Mouse (Mus musculus) macrophage (primary cell): ENCODE results near the gene Mmel1. TPM values are rescaled to one million over a fixed set of nuclear protein-coding genes. Genes with fewer than 3 reads are reported as not detected.
A peak's percentile ranks its signal among the peaks of the same experiment; 100 is the strongest.

Experiments used
- H3K27ac ChIP-seq: fragments of 350-480 bp; formaldehyde crosslinking; 2 replicates; pipeline ENCODE4 v1.9.0; 2021
- H3K36me3 ChIP-seq: fragments of 350-480 bp; formaldehyde crosslinking; 2 replicates; pipeline ENCODE4 v1.9.0; 2021; ENCODE audit errors: inconsistent target
- H3K4me3 ChIP-seq: fragments of 350-480 bp; formaldehyde crosslinking; 2 replicates; pipeline ENCODE4 v1.9.0; 2021; ENCODE audit errors: inconsistent target
- H3K79me2 ChIP-seq: fragments of 350-480 bp; formaldehyde crosslinking; 2 replicates; pipeline ENCODE4 v1.9.0; 2021; ENCODE audit errors: inconsistent target
- WGBS: methylation state at CpG from one replicate; pipeline ENCODE4 v1.1.7; 2026; ENCODE audit warnings: inconsistent platforms; ENCODE audit not compliant: missing documents; 5-methylcytosine and 5-hydroxymethylcytosine counted together
- polyA plus RNA-seq: library from polyadenylated mRNA; stranded (reverse); fragments of 250-400 nt; gene quantifications from 3 replicates; pipeline ENCODE4 v1.2.4, GENCODE M21; 2018; ENCODE audit warnings: inconsistent platforms

The Mmel1 gene
- polyA plus RNA-seq, 1 experiment from 2014 or later, result not detected

- Histone ChIP-seq H3K79me2 (peaks cover 44% of the 10 kb centered on the region), H3K36me3 (peaks cover 27% of the 10 kb centered on the region), H3K27ac (peak within 1 kb of the TSS; percentile 96), H3K4me3 (peak within 1 kb of the TSS; percentile 75)
- WGBS, result 27% methylated on average over 12 of the region's 12 CpGs
These were observed 59.2 kb downstream of the Mmel1 start, which contains the start of gene Tnfrsf14 for GRCm38 (mm10) chr4:154928395-154929087. Tnfrsf14 (minus strand) TSS chr4:154928563.

- Histone ChIP-seq H3K4me3 (peak overlapping the region; percentile 75; the same call in 1 of the 2 replicates), H3K79me2 (peaks cover 38% of the 10 kb centered on the region), H3K36me3 (peaks cover 20% of the 10 kb centered on the region), H3K27ac (peak overlapping the region; percentile 96)
- 14% methylated on average over 12 of the region's 12 CpGs for WGBS
These were observed 59.8 kb downstream of the Mmel1 start for GRCm38 (mm10) chr4:154929088-154929660.

GRCm38 (mm10) chr4:154933306-154933907, 64.0 kb downstream of the Mmel1 start:
- no peaks in the 10 kb centered on the region for H3K79me2 ChIP-seq
- no peaks in the 10 kb centered on the region for H3K36me3 ChIP-seq
- H3K4me3 ChIP-seq, result no peak overlapping the region
- WGBS, result 93% methylated on average over 13 of the region's 13 CpGs
- H3K27ac ChIP-seq, result no peak overlapping the region

GRCm38 (mm10) chr4:154934800-154935199, 65.4 kb downstream of the Mmel1 start:
- no peaks in the 10 kb centered on the region for H3K36me3 ChIP-seq
- peak overlapping the region; percentile 90 for H3K27ac ChIP-seq
- H3K79me2 ChIP-seq, result no peaks in the 10 kb centered on the region
- 64% methylated on average over 1 of the region's 2 CpGs for WGBS
- no peak overlapping the region for H3K4me3 ChIP-seq

- 95% methylated on average over 7 of the region's 7 CpGs for WGBS
- peak overlapping the region; percentile 90 for H3K27ac ChIP-seq
- H3K79me2 ChIP-seq, result no peaks in the 10 kb centered on the region
- no peak overlapping the region for H3K4me3 ChIP-seq
- H3K36me3 ChIP-seq, result no peaks in the 10 kb centered on the region
These were observed 66.4 kb downstream of the Mmel1 start for GRCm38 (mm10) chr4:154935788-154936187.

- H3K4me3 ChIP-seq, result no peak overlapping the region
- WGBS, result 75% methylated on average over 8 of the region's 8 CpGs
- no peaks in the 10 kb centered on the region for H3K36me3 ChIP-seq
- no peaks in the 10 kb centered on the region for H3K79me2 ChIP-seq
- H3K27ac ChIP-seq, result no peak overlapping the region
These were observed 67.3 kb downstream of the Mmel1 start for GRCm38 (mm10) chr4:154936542-154937255.

- Histone ChIP-seq H3K4me3 (no peak overlapping the region), H3K36me3 (no peaks in the 10 kb centered on the region), H3K27ac (no peak overlapping the region), H3K79me2 (no peaks in the 10 kb centered on the region)
- 50% methylated on average over 1 of the region's 1 CpGs for WGBS
These were observed 68.4 kb downstream of the Mmel1 start for GRCm38 (mm10) chr4:154937746-154938145.

GRCm38 (mm10) chr4:154940156-154940555, 70.8 kb downstream of the Mmel1 start:
- no peaks in the 10 kb centered on the region for H3K36me3 ChIP-seq
- WGBS, result 75% methylated on average over 1 of the region's 2 CpGs
- no peaks in the 10 kb centered on the region for H3K79me2 ChIP-seq
- no peak overlapping the region for H3K4me3 ChIP-seq
- H3K27ac ChIP-seq, result no peak overlapping the region

- Histone ChIP-seq H3K4me3 (no peak overlapping the region), H3K27ac (no peak overlapping the region)
- 100% methylated on average over 5 of the region's 5 CpGs for WGBS
These were observed 72.4 kb downstream of the Mmel1 start for GRCm38 (mm10) chr4:154941831-154942230.

GRCm38 (mm10) chr4:154942632-154943322, 73.4 kb downstream of the Mmel1 start:
- Histone ChIP-seq H3K27ac (no peak overlapping the region), H3K36me3 (no peaks in the 10 kb centered on the region), H3K4me3 (no peak overlapping the region), H3K79me2 (no peaks in the 10 kb centered on the region)
- WGBS, result 79% methylated on average over 10 of the region's 10 CpGs

More at GRCm38 (mm10) chr4:154941831-154942230, 72.4 kb downstream of the Mmel1 start:
- no peaks in the 10 kb centered on the region for H3K36me3 ChIP-seq
- no peaks in the 10 kb centered on the region for H3K79me2 ChIP-seq

- Histone ChIP-seq H3K27ac (0 out of 2 replicates have a peak overlapping the region, but pooled peaks have one; percentile 5), H3K36me3 (no peaks in the 10 kb centered on the region), H3K79me2 (no peaks in the 10 kb centered on the region), H3K4me3 (no peak overlapping the region)
- WGBS, result 95% methylated on average over 6 of the region's 6 CpGs
These were observed 74.1 kb downstream of the Mmel1 start for GRCm38 (mm10) chr4:154943323-154944039.

- no peaks in the 10 kb centered on the region for H3K79me2 ChIP-seq
- no peak overlapping the region for H3K4me3 ChIP-seq
- 12% methylated on average over 2 of the region's 2 CpGs for WGBS
- H3K27ac ChIP-seq, result 0 out of 2 replicates have a peak overlapping the region, but pooled peaks have one; percentile 5
- H3K36me3 ChIP-seq, result no peaks in the 10 kb centered on the region
These were observed 74.8 kb downstream of the Mmel1 start for GRCm38 (mm10) chr4:154944121-154944590.
